Mouse (Mus musculus) liver, embryonic 14.5 days (tissue): ENCODE data around the gene Recql. TPM values are rescaled to one million over a fixed set of nuclear protein-coding genes. Genes with fewer than 3 reads are reported as not detected.

Experiments used
- ATAC-seq: fragments of 200-750 bp; cut with Nextera tagmentation; 2 replicates; pipeline ENCODE4 v1.8.0; 2017; ENCODE audit warnings: moderate number of reproducible peaks, mild to moderate bottlenecking, moderate library complexity; ENCODE audit not compliant: insufficient read depth
- DNase-seq, 3 experiments: peaks; one replicate each; pipeline ENCODE4 v3.0.0-alpha.2; 2012 to 2013; ENCODE audit warnings: low read depth in 3 of 3, low spot score in 3 of 3
- H3K27ac ChIP-seq: fragments of 300-500 bp; sonication (generic); 2 replicates; pipeline ENCODE4 v1.5.1; 2014; ENCODE audit warnings: moderate library complexity, mild to moderate bottlenecking, control low read depth, inconsistent platforms
- H3K27me3 ChIP-seq: fragments of 300-500 bp; sonication (generic); 2 replicates; pipeline ENCODE4 v1.6.1; 2014; ENCODE audit warnings: mild to moderate bottlenecking, low read length, moderate library complexity; ENCODE audit not compliant: control insufficient read depth, insufficient read depth
- H3K36me3 ChIP-seq: fragments of 300-500 bp; sonication (generic); replicated peaks from 2 replicates; pipeline ENCODE4 v1.6.1; 2014; ENCODE audit warnings: low read depth; ENCODE audit not compliant: control insufficient read depth, insufficient read depth
- H3K4me1 ChIP-seq, 2 experiments: fragments of 200-500 bp in 1 of 2; fragments of 300-500 bp in 1 of 2; sonication (generic) in 1 of 2; replicated peaks; 2 replicates each; pipeline ENCODE4 v1.6.1; 2012 to 2014; ENCODE audit warnings: antibody characterized with exemption in 1 of 2, inconsistent platforms in 1 of 2, low read length in 1 of 2; ENCODE audit not compliant: control insufficient read depth in 2 of 2, insufficient read depth in 2 of 2
- H3K4me2 ChIP-seq: fragments of 300-500 bp; sonication (generic); 2 replicates; pipeline ENCODE4 v1.6.1; 2014; ENCODE audit warnings: low read depth, mild to moderate bottlenecking, control low read depth, moderate library complexity
- H3K4me3 ChIP-seq, 2 experiments: fragments of 200-500 bp in 1 of 2; fragments of 300-500 bp in 1 of 2; sonication (generic) in 1 of 2; 2 replicates each; pipeline ENCODE4 v1.5.1; 2012 to 2014; ENCODE audit warnings: low read depth in 2 of 2, low read length in 2 of 2, mild to moderate bottlenecking in 2 of 2, control low read depth in 1 of 2, inconsistent platforms in 1 of 2, moderate library complexity in 1 of 2; ENCODE audit not compliant: insufficient read depth in 1 of 2
- H3K9ac ChIP-seq: fragments of 300-500 bp; sonication (generic); replicated peaks from 2 replicates; pipeline ENCODE4 v1.6.1; 2014; ENCODE audit warnings: mild to moderate bottlenecking, control low read depth, moderate library complexity
- H3K9me3 ChIP-seq: fragments of 300-500 bp; sonication (generic); 2 replicates; pipeline ENCODE4 v1.6.1; 2016; ENCODE audit warnings: low read length, mixed read lengths; ENCODE audit not compliant: control insufficient read depth
- CTCF ChIP-seq: IDR thresholded peaks from 2 replicates; pipeline ENCODE4 v1.5.1; 2016; ENCODE audit warnings: antibody characterized with exemption, low read depth, control low read depth
- EP300 ChIP-seq: IDR thresholded peaks from 2 replicates; pipeline ENCODE4 v1.6.1; 2016; ENCODE audit warnings: antibody characterized with exemption, low read depth
- WGBS: fragments of 180-500 bp; shearing (Covaris S2); extraction: QIAGEN DNeasy Blood & Tissue Kit; methylation state at CpG from one replicate; pipeline ENCODE4 v1.1.7; 2014; ENCODE audit not compliant: insufficient replicate concordance; 5-methylcytosine and 5-hydroxymethylcytosine counted together
- polyA plus RNA-seq, 2 experiments: library from polyadenylated mRNA; depleted of rRNA in 1 of 2; stranded (reverse) in 1 of 2; unstranded in 1 of 2; fragments of >200 nt; fragmentation: Nextera tagmentation in 1 of 2; extraction: Ambion mirVana in 1 of 2; gene quantifications; 2 replicates each; pipeline versions ENCODE4 v1.2.1 to v1.2.3; 2012 to 2014

Recql gene
- polyA plus RNA-seq, 2 experiments: 10.1 to 17.0 TPM

DNA sequence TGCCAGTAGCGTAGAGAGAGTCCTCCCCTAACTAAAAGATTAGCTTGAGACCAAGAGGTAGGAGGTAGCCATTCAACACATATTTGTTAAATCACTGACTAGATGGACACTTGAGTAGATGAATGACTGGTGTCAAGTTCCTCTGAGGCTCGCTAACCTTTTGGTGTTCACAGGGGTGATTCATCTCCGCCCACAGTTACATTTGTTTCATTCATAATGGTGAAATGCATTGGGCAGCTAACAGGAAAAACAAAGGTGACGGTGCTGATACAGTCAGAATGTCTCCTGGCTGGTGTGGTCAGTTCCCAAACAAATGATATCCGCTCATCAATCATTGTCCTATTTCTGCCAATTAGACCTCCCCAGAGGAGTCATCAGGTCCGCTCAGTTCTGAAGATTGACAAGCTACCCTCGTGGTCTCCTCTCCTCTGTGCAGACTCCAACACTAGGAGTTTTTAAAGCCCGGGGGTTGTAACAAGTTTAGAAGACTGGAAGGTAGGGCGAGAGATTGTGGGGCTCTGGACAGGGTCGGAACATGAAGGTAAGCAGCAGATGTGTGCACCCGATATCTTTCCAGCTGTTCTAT, 26.1 kb upstream of the Recql start, which contains the start of gene Spx:
TSS of gene Spx (plus strand) at position 536 of the 586 bp plus-strand sequence.
- ATAC-seq (no peak), DNase-seq (no peak)
- H3K4me1 ChIP-seq: no peaks in the 10 kb centered on the region
- H3K27ac ChIP-seq: no peak within 1 kb of the TSS
- no peak within 1 kb of the TSS for H3K4me2 ChIP-seq
- peaks cover 28% of the 10 kb centered on the region for H3K27me3 ChIP-seq
- H3K9me3 ChIP-seq: no peaks in the 10 kb centered on the region
- H3K4me3 ChIP-seq: no peak within 1 kb of the TSS
- WGBS: 55% methylated on average over 11 of the region's 11 CpGs
- no peak within 1 kb of the TSS for H3K9ac ChIP-seq
- H3K36me3 ChIP-seq: no peaks in the 10 kb centered on the region
- TF ChIP-seq EP300 (no peak), CTCF (no peak)

DNA sequence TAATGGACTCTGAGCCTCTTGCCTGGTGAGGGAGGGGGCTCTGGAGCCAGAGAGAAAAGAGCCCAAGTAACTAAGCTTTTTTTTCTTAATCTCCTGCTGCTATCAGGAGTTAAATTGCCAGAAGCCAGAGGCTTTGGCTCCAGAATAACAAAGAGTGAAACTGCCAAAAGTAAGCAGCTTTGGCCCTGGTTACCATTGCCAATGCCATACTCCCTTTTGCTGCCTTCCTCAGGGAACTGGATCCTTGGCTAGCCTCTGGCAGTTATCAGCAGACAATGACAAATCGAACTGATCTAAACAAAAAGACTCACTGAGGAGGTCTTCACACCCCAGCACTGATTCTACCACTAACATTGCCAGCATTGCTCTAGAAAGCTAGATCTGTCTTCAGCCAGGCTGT, 24.3 kb upstream of the Recql start:
- Histone ChIP-seq H3K27ac (no peak overlapping the region), H3K9me3 (no peaks in the 10 kb centered on the region), H3K9ac (no peak overlapping the region), H3K4me1 (no peaks in the 10 kb centered on the region), H3K27me3 (peaks cover 28% of the 10 kb centered on the region), H3K4me3 (no peak overlapping the region), H3K4me2 (no peak overlapping the region), H3K36me3 (no peaks in the 10 kb centered on the region)
- WGBS: 13% methylated on average over 1 of the region's 1 CpGs
- DNase-seq (no peak), ATAC-seq (no peak)
- TF ChIP-seq EP300: no peak
- TF ChIP-seq CTCF: no peak

- H3K27me3 ChIP-seq: no peaks in the 10 kb centered on the region
- no peak for DNase-seq
- H3K4me3 ChIP-seq: no peak overlapping the region
- H3K4me2 ChIP-seq: no peak overlapping the region
- H3K4me1 ChIP-seq: no peaks in the 10 kb centered on the region
- no peak overlapping the region for H3K9ac ChIP-seq
- ATAC-seq: no peak
- H3K36me3 ChIP-seq: peaks cover 27% of the 10 kb centered on the region
- no peaks in the 10 kb centered on the region for H3K9me3 ChIP-seq
- H3K27ac ChIP-seq: no peak overlapping the region
- WGBS: 72% methylated on average over 6 of the region's 6 CpGs
- no peak for TF ChIP-seq EP300
- TF ChIP-seq CTCF: no peak
Observed at GRCm38 (mm10) chr6:142395756-142396155, 8.9 kb upstream of the Recql start.

DNA sequence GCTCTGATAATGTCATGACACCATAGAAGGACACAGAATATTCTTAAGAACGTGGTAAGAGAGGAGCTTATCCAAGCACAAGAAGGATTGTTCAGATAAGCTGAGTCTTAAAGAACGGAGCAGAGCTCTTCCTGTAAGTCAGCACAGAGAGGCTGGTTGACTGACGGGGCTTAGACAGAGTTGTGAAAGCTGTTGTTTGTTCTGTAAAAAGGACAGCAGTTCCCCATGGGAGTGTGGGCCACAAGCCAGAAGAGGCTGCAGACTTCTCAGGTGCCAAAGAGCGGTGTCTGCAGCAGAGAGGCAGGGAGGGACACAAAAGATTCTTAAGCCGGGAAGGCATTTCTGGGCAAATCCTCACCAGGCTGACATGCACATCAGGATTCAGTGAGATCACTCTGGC, 7.8 kb upstream of the Recql start:
- Histone ChIP-seq H3K27me3 (no peaks in the 10 kb centered on the region), H3K9ac (no peak overlapping the region), H3K4me1 (no peaks in the 10 kb centered on the region), H3K27ac (no peak overlapping the region), H3K4me2 (no peak overlapping the region), H3K4me3 (no peak overlapping the region), H3K9me3 (no peaks in the 10 kb centered on the region), H3K36me3 (peaks cover 20% of the 10 kb centered on the region)
- ATAC-seq (no peak), DNase-seq (no peak)
- TF ChIP-seq CTCF (no peak), EP300 (no peak)
- WGBS: 57% methylated on average over 5 of the region's 5 CpGs

DNA sequence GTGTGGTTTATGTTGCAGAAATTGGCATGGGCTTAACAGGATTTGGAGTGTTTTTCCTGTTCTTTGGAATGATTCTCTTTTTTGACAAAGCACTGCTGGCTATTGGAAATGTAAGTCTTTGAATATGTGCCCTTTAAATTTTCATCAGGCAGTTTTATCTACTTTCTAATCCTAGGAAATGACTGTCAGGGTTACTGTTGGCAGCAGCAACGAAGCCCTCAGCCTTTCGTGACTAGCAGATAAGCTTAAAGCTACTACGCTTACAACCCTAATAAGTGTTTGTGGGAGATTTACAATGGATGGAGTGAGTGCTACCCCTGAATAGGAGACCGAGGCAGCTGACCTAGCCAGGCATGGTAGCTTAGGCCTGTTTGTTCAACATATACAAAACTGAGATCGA, 5.4 kb upstream of the Recql start:
- H3K27ac ChIP-seq: no peak overlapping the region
- ATAC-seq (no peak), DNase-seq (no peak)
- TF ChIP-seq EP300: no peak
- no peaks in the 10 kb centered on the region for H3K9me3 ChIP-seq
- WGBS: 38% methylated on average over 5 of the region's 5 CpGs
- no peak overlapping the region for H3K9ac ChIP-seq
- H3K27me3 ChIP-seq: no peaks in the 10 kb centered on the region
- H3K36me3 ChIP-seq: peaks cover 20% of the 10 kb centered on the region
- peaks cover 0 to 12% of the 10 kb centered on the region in 2 experiments; a peak in 3 of 4 replicates for H3K4me1 ChIP-seq
- no peak overlapping the region for H3K4me3 ChIP-seq
- H3K4me2 ChIP-seq: no peak overlapping the region
